Mouse (Mus musculus) heart, embryonic 10.5 days (tissue): ENCODE measurements around the gene Gm20388. TPM values are rescaled to one million over a fixed set of nuclear protein-coding genes. Genes with fewer than 3 reads are reported as not detected.
"Not testable (repeated sequence)": the region's sequence is repeated elsewhere in the genome, so short reads cannot be mapped to it uniquely, and the experiment has no call there.

Experiments
- DNase-seq: peaks from one replicate; pipeline ENCODE4 v3.0.0-alpha.2; 2017; ENCODE audit warnings: low spot score
- H3K27ac ChIP-seq: fragments of 300-500 bp; sonication (generic); 2 replicates; pipeline ENCODE4 v1.5.1; 2016; ENCODE audit warnings: mild to moderate bottlenecking
- H3K27me3 ChIP-seq: fragments of 300-500 bp; sonication (generic); 2 replicates; pipeline ENCODE4 v1.6.1; 2016; ENCODE audit warnings: mild to moderate bottlenecking; ENCODE audit not compliant: poor library complexity, insufficient read depth, severe bottlenecking
- H3K36me3 ChIP-seq: fragments of 300-500 bp; sonication (generic); 2 replicates; pipeline ENCODE4 v1.6.1; 2016; ENCODE audit warnings: mild to moderate bottlenecking, moderate library complexity
- H3K4me1 ChIP-seq: fragments of 300-500 bp; sonication (generic); 2 replicates; pipeline ENCODE4 v1.6.1; 2016; ENCODE audit warnings: mild to moderate bottlenecking
- H3K4me3 ChIP-seq: fragments of 300-500 bp; sonication (generic); 2 replicates; pipeline ENCODE4 v1.5.1; 2016; ENCODE audit warnings: mild to moderate bottlenecking, moderate library complexity
- H3K9me3 ChIP-seq: fragments of 300-500 bp; sonication (generic); 2 replicates; pipeline ENCODE4 v1.6.1; 2016; ENCODE audit warnings: mild to moderate bottlenecking, moderate library complexity
- WGBS: fragments of 180-500 bp; shearing (Covaris S2); methylation state at CpG from one replicate; pipeline ENCODE4 v1.1.7; 2016; 5-methylcytosine and 5-hydroxymethylcytosine counted together
- polyA plus RNA-seq: library from polyadenylated mRNA; unstranded; fragments of >200 nt; fragmentation: Nextera tagmentation; extraction: Ambion mirVana; gene quantifications from 2 replicates; pipeline ENCODE4 v1.2.1, GENCODE M21; 2016

Gm20388 gene
- polyA plus RNA-seq, 1 experiment from 2014 or later: 4.5 TPM

DNA sequence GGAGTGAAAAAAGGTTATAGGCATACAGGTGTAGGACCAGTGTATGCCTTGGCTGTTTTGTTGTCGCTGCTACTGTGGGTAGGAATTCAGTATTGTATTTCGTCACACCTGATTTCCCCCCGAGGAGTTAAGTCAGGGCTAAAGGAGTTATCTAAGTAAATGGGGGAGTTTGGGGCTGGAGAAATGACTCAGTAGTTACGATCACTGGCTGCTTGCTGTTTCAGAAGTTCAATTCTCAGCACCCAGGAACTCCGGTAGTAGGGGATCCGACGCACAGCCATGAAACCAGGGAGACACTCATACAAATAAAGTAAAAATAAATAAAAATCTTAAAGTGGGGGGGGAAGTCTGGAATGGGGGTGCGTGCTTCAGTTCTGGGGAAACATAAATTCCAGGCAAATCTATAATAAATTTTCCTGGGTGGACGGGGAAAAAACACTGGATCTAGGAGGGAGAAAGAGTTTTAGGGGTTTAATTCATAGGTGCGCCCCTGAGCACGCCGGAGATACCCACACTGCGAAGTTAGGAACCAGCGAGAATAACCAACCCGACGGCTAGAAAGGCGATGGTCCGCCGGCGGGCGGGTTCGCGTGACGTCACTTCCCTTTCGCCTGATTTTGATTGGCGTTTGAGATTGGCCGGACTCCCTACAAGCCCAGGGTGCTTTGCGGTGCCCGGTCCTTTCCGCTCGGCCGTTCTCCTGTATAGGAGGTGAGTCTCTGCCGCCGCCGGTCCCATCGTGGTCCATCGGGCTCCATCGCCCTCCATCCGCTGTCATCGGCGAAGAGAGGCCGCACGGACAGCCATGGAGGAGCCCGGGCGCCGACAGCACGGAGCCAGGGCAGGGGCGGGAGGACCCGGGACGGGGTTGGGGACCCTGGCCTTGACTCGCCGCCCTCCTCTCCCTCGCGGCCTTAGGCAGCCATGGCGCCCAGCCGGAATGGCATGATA lies 3191.4 kb downstream of the Gm20388 start, which contains the start of gene Rpl13:
Rpl13 (plus strand) TSS at position 616 of the 951 bp plus-strand sequence.
- DNase-seq: peak; percentile 98
- Histone ChIP-seq H3K4me1 (peaks cover 16% of the 10 kb centered on the region), H3K9me3 (no peaks in the 10 kb centered on the region), H3K27me3 (no peaks in the 10 kb centered on the region), H3K36me3 (peaks cover 49% of the 10 kb centered on the region), H3K4me3 (peak within 1 kb of the TSS; percentile 96), H3K27ac (peak within 1 kb of the TSS; percentile 100)
- WGBS: 1% methylated on average over 56 of the region's 56 CpGs

DNA sequence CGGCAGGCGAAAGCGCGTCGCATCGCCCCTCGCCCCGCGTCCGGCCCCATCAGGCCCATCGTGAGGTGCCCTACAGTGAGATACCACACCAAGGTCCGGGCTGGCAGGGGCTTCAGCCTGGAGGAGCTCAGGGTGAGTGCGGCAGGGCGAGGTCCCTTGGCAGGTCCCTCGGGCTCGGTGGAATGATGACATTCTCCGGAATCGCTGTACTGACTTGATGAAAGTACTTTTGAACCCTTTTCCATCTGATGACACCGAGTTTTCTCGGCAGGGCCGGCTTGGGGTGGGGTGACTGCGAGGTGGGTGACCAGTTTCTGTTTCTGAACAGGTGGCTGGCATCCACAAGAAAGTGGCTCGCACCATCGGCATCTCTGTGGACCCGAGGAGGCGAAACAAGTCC lies 3192.2 kb downstream of the Gm20388 start:
- not testable (repeated sequence) for DNase-seq, H3K9me3 ChIP-seq, H3K27me3 ChIP-seq
- Histone ChIP-seq H3K4me3 (peak overlapping the region; percentile 96), H3K4me1 (peaks cover 16% of the 10 kb centered on the region), H3K36me3 (peaks cover 41% of the 10 kb centered on the region), H3K27ac (peak overlapping the region; percentile 100)
- WGBS: under 1% methylated on average over 26 of the region's 26 CpGs

DNA sequence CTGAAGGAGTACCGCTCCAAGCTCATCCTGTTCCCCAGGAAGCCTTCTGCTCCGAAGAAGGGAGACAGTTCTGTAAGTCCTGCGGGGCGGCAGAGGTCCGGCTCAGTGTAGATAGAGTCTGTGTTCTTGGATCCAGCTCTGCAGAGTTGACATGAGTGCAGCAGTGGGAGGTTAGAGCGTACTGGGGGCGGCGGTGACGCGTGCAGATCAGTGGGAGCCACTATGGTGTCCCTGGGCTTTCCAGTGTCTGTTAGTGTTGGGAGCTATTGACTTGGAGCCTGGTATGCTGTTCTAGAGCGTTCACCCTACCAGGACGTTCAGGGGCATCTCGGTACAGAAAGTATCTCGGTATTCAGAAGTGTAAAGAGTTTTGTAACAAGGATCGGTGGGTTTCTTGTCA lies 3192.6 kb downstream of the Gm20388 start:
- Histone ChIP-seq H3K4me1 (peaks cover 16% of the 10 kb centered on the region), H3K27me3 (no peaks in the 10 kb centered on the region), H3K9me3 (no peaks in the 10 kb centered on the region), H3K27ac (peak overlapping the region; percentile 100), H3K36me3 (peaks cover 37% of the 10 kb centered on the region), H3K4me3 (peak overlapping the region; percentile 96)
- no peak for DNase-seq
- WGBS: 19% methylated on average over 15 of the region's 15 CpGs

DNA sequence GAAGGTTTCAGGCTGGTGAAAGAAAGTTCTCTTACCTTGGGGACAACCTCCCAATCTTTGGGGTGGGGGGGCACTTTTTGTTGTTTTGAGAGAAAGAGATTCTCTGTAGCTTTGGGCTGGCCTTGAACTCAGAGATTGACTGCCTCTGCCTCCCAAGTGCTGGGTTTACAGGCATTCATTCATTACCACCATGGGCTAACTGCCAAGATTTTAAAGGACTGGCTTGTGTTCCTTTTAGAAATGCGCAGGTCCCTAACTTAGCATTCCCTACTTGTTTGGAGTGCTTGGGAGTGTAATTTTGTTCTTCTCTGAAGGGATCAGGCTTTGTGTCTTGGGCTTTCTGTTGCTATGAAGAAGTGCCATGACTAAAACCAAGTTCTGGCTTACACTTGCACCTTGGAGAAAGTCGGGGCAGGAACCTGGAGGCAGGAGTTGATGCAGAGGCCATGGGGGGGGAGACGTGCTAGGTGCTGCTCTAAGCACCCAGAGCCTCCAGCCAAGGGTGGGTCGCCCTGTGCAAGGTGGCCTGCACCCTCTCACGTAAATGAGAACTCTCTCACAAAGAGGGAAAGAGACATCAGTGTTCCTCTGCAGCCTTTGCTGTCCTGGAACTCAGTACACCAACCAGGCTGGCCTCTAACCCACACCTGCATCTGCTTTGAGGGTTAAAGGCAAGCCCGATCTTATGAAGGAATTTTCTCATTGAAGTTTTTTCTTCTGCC lies 3193.6 kb downstream of the Gm20388 start:
- H3K9me3 ChIP-seq: no peaks in the 10 kb centered on the region
- no peak for DNase-seq
- H3K27me3 ChIP-seq: no peaks in the 10 kb centered on the region
- H3K4me3 ChIP-seq: peak overlapping the region; percentile 96
- peak overlapping the region; percentile 100; the same call in 1 of the 2 replicates for H3K27ac ChIP-seq
- WGBS: 86% methylated on average over 6 of the region's 6 CpGs
- peaks cover 32% of the 10 kb centered on the region for H3K36me3 ChIP-seq
- peaks cover 16% of the 10 kb centered on the region for H3K4me1 ChIP-seq

DNA sequence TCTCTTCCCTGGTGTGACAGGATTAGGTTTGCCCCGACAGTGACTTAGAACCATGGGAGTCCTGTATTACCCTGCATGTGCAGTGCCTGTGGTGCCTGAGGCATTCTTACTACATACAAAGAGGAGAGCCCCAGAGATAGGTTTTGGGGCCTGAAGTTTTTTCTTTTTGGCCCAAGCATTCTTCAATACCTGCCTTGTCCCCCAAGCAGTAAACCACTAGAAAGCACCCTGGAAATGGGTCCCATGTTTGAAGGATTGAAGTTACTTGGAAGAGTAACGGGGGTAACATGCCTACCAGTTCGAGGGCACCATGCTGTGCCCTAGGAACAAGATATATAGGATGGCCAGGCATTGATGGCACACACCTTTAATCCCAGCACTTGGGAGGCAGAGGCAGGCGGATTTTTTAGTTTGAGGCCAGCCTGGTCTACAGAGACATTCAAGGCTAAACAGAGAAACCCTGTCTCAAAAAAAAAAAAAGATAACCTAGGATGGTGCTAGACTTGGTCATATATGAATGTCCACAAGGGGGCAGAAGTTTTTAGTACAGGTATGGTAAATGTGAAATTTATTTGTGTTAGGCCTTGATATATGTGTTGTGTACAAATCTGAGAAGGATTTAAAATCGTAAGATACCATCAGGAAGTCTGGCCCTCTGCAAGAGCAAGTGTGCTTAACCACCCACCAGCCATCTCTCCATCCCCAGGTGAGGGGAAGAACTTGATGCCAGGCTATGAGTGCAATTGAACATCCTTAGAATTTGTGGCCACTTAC lies 3195.1 kb downstream of the Gm20388 start:
- Histone ChIP-seq H3K27ac (no peak overlapping the region), H3K9me3 (no peaks in the 10 kb centered on the region), H3K27me3 (no peaks in the 10 kb centered on the region), H3K4me3 (no peak overlapping the region), H3K4me1 (peaks cover 16% of the 10 kb centered on the region), H3K36me3 (peaks cover 29% of the 10 kb centered on the region)
- 68% methylated on average over 5 of the region's 5 CpGs for WGBS
- no peak for DNase-seq

DNA sequence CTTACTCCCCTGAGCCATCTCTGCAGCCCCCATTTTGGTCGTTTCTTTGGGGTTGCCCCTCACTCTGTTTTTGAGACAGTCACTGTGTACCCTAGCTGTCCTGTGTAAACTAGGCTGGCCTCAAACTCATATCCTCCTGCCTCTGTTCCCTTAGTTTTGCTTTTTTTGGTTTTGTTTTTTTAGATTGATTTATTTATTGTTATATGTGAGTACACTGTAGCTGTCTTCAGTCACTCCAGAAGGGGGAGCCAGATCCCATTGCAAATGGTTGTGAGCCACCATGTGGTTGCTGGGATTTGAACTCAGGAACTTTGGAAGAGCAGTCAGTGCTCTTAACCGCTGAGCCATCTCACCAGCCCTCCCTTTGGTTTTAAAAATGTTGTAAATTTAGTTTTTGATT lies 3195.9 kb downstream of the Gm20388 start:
- no peak for DNase-seq
- Histone ChIP-seq H3K4me3 (no peak overlapping the region), H3K27ac (no peak overlapping the region), H3K36me3 (peaks cover 29% of the 10 kb centered on the region), H3K4me1 (peaks cover 15% of the 10 kb centered on the region), H3K27me3 (no peaks in the 10 kb centered on the region), H3K9me3 (no peaks in the 10 kb centered on the region)
- 48% methylated on average over 2 of the region's 2 CpGs for WGBS

DNA sequence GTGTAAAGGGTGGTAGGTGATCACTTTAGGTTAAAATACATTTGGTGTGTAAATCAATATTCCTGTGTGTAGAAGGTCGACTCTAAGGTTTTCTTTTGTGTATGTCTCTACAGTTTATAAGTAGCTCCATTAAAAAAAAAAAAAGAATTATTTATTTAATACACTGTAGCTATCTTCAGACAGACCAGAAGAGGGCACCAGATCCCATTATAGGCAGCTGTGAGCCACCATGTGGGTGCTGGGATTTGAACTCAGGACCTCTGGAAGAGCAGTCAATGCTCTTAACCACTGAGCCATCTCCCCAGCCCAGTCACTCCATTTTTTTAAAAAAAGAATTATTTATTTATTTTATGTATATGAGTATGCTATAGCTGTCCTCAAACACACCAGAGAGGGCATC lies 3197.4 kb downstream of the Gm20388 start:
- H3K4me1 ChIP-seq: peaks cover 12% of the 10 kb centered on the region
- H3K36me3 ChIP-seq: peaks cover 27% of the 10 kb centered on the region
- WGBS: 62% methylated on average over 1 of the region's 1 CpGs
- no peak for DNase-seq
- H3K27me3 ChIP-seq: no peaks in the 10 kb centered on the region
- no peak overlapping the region for H3K27ac ChIP-seq
- no peak overlapping the region for H3K4me3 ChIP-seq
- no peaks in the 10 kb centered on the region for H3K9me3 ChIP-seq

DNA sequence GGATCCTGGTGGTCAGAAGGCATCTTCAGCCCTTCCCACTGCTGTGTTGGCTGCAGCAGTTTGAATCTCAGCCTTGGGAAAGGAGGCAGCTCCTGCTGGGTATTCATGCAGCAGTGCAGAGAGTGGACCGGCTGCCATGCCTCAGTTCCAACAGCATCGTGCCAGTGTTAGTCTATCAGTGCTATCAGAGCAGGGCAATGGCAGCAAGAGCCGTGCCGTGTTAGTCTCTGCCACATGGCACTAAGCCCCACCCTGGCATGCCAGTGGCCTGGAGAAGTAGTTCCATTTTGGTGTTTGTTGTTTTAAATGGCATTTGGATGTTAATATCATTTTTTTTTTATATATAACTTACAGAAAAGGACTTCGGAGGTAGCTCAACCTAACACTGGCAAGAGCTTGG lies 3198.3 kb downstream of the Gm20388 start:
- Histone ChIP-seq H3K27ac (no peak overlapping the region), H3K9me3 (no peaks in the 10 kb centered on the region), H3K27me3 (no peaks in the 10 kb centered on the region), H3K4me1 (peaks cover 6% of the 10 kb centered on the region; the same call in 1 of the 2 replicates), H3K36me3 (peaks cover 18% of the 10 kb centered on the region), H3K4me3 (no peak overlapping the region)
- no peak for DNase-seq
- WGBS: 85% methylated on average over 5 of the region's 5 CpGs

DNA sequence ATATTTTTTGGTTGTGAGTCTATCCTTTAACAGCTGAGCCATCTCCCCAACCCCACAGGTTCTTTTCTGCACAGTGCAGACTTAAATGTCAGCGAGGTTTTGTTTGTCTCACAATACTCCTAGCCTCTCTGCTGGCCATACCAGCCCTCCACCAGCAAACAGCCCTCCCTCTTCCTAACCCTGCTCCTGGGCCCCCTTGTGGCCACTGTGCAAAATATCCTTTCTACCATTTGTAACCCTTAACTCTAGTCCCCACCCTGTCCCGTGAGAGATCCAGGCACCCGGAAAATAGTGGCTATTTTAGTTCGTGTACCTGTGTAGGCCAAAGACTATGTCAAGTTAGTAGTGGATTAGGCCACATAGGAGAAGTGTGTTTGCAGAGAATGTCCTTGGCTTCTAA lies 3200.0 kb downstream of the Gm20388 start:
- 19% methylated on average over 4 of the region's 4 CpGs for WGBS

DNA sequence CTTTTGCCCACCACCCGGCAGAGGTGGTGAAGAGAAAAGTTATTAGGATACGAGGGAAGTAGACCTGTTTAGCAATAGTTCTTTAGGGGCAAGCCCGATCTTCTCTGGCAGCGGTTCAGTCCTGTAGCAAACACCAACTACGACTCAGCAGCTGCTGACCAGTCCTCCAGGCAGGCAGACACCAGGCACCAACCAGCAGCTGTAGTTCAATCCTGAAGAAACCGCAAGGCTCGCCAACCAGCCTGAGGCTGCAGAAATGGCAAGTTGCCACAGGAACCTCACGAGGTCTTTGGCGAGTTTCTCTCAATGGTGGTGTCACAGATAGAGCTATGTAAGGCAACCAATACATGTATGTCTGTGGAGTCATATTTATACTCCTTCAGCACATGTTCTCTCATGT lies 3202.3 kb downstream of the Gm20388 start:
- Histone ChIP-seq H3K36me3 (no peaks in the 10 kb centered on the region), H3K4me1 (peaks cover 16% of the 10 kb centered on the region), H3K9me3 (no peaks in the 10 kb centered on the region), H3K4me3 (no peak overlapping the region), H3K27ac (no peak overlapping the region), H3K27me3 (peaks cover 33% of the 10 kb centered on the region)
- no peak for DNase-seq
- WGBS: 79% methylated on average over 9 of the region's 9 CpGs

More for the DNA sequence above, 3200.0 kb downstream of the Gm20388 start:
- Histone ChIP-seq H3K4me1 (no peaks in the 10 kb centered on the region), H3K4me3 (no peak overlapping the region), H3K27me3 (peaks cover 10% of the 10 kb centered on the region), H3K9me3 (no peaks in the 10 kb centered on the region), H3K27ac (no peak overlapping the region), H3K36me3 (peaks cover under 1% of the 10 kb centered on the region; the same call in 1 of the 2 replicates)
- no peak for DNase-seq

DNA sequence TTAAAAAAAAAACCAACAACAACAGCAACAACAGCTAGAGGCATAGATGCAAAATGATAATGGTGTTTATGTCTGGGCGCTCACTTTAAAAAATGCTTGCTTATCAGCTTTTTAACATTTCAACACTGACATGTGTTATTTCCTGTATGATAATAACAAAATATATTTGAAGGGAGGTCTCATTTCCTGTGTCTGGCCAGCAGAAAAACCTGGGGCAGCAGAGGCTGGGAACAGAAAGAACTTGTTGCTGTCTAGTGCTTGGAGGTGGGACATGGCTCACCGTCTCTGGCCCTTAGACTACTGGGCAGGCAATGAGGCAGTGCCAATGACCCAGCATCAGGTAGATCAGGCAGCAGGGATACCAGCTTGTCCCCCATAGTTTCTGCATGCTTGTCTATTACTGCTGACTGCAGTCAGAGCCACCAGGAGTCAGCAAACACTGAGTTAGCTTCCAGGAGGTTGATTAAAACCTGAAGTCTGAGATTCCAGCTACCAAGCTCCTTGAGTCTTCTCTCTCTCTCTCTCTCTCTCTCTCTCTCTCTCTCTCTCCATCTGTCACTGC lies 3203.3 kb downstream of the Gm20388 start:
- no peaks in the 10 kb centered on the region for H3K36me3 ChIP-seq
- H3K4me3 ChIP-seq: no peak overlapping the region
- DNase-seq: no peak
- H3K27ac ChIP-seq: no peak overlapping the region
- 52% methylated on average over 2 of the region's 2 CpGs for WGBS
- H3K27me3 ChIP-seq: peaks cover 44% of the 10 kb centered on the region
- H3K4me1 ChIP-seq: peaks cover 21% of the 10 kb centered on the region
- H3K9me3 ChIP-seq: no peaks in the 10 kb centered on the region

DNA sequence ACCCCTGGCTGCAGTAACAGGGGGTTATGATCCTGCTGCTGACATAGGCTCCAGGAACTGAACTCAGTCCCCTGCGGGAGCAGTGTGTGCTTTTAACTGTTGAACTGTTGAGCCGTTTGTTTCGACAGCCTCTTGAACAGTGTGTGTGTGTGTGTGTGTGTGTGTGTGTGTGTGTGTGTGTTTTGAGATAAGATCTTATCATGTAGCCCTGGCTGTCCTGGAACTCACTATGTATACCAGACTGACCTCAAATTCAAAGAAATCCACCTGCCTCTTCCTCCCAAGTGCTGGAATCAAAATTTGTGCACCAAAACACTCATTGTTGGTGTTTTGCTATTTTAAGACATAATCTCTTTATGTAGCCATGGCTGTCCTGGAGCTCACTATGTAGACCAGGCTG lies 3204.0 kb downstream of the Gm20388 start:
- Histone ChIP-seq H3K27ac (no peak overlapping the region), H3K36me3 (no peaks in the 10 kb centered on the region), H3K4me3 (no peak overlapping the region), H3K4me1 (peaks cover 21% of the 10 kb centered on the region), H3K27me3 (peaks cover 50% of the 10 kb centered on the region), H3K9me3 (no peaks in the 10 kb centered on the region)
- no peak for DNase-seq
- WGBS: 38% methylated on average over 3 of the region's 3 CpGs
